Mouse (Mus musculus) myocyte (in vitro differentiated cells): ENCODE results near the gene Cep57l1. TPM values are rescaled to one million over a fixed set of nuclear protein-coding genes. Genes with fewer than 3 reads are reported as not detected.

Experiments
- H3K27me3 ChIP-seq: one replicate; pipeline ENCODE4 v1.6.1; 2011; ENCODE audit not compliant: control insufficient read depth, insufficient read depth, insufficient read length
- H3K36me3 ChIP-seq: one replicate; pipeline ENCODE4 v1.6.1; 2011; ENCODE audit not compliant: control insufficient read depth, insufficient read depth
- H3K4me2 ChIP-seq: one replicate; pipeline ENCODE4 v1.6.1; 2011; ENCODE audit warnings: low read depth, control low read depth
- H3K4me3 ChIP-seq: one replicate; pipeline ENCODE4 v1.5.1; 2011; ENCODE audit warnings: mild to moderate bottlenecking, control low read depth, moderate library complexity
- H3K79me2 ChIP-seq: one replicate; pipeline ENCODE4 v1.6.1; 2011; ENCODE audit not compliant: control insufficient read depth, insufficient read depth
- H3ac ChIP-seq: one replicate; pipeline ENCODE4 v1.6.1; 2011; ENCODE audit not compliant: control insufficient read depth, insufficient read length
- CEBPB ChIP-seq: IDR thresholded peaks from 2 replicates; pipeline ENCODE4 v1.6.1; 2011; ENCODE audit warnings: mild to moderate bottlenecking, moderate library complexity; ENCODE audit not compliant: poor library complexity, insufficient read depth, severe bottlenecking
- E2F4 ChIP-seq: IDR thresholded peaks from one replicate; pipeline ENCODE4 v1.6.1; 2011; ENCODE audit warnings: mild to moderate bottlenecking, control low read depth, moderate library complexity; ENCODE audit not compliant: insufficient read depth
- MAX ChIP-seq: IDR thresholded peaks from one replicate; pipeline ENCODE4 v1.6.1; 2011; ENCODE audit warnings: low read depth, mild to moderate bottlenecking, control low read depth
- MYOD1 ChIP-seq, 3 experiments: IDR thresholded peaks; one replicate each; pipeline ENCODE4 v1.6.1; 2011; ENCODE audit warnings: control low read depth in 2 of 3, low read depth in 2 of 3, mild to moderate bottlenecking in 2 of 3, moderate library complexity in 1 of 3; ENCODE audit not compliant: insufficient read length in 2 of 3, control insufficient read depth in 1 of 3
- MYOG ChIP-seq, 3 experiments: IDR thresholded peaks; one replicate each; pipeline ENCODE4 v1.6.1; 2011; ENCODE audit warnings: control low read depth in 2 of 3, low read depth in 2 of 3, mild to moderate bottlenecking in 2 of 3; ENCODE audit not compliant: insufficient read length in 2 of 3, control insufficient read depth in 1 of 3, insufficient read depth in 1 of 3
- POLR2A ChIP-seq: IDR thresholded peaks from one replicate; pipeline ENCODE4 v1.6.1; 2011; ENCODE audit warnings: low read depth, mild to moderate bottlenecking, control low read depth, moderate library complexity; ENCODE audit not compliant: insufficient read length
- POLR2AphosphoS2 ChIP-seq: IDR thresholded peaks from one replicate; pipeline ENCODE4 v1.6.1; 2011; ENCODE audit warnings: low read depth, control low read depth; ENCODE audit not compliant: insufficient read length
- REST ChIP-seq: IDR thresholded peaks from one replicate; pipeline ENCODE4 v1.6.1; 2011; ENCODE audit warnings: mild to moderate bottlenecking, control low read depth, moderate library complexity; ENCODE audit not compliant: insufficient read depth, insufficient read length
- SRF ChIP-seq: IDR thresholded peaks from one replicate; pipeline ENCODE4 v1.6.1; 2011; ENCODE audit warnings: low read depth; ENCODE audit not compliant: control insufficient read depth, insufficient read length
- TCF12 ChIP-seq: IDR thresholded peaks from one replicate; pipeline ENCODE4 v1.6.1; 2011; ENCODE audit warnings: mild to moderate bottlenecking, control low read depth; ENCODE audit not compliant: poor library complexity, insufficient read depth, severe bottlenecking
- TCF3 ChIP-seq: IDR thresholded peaks from one replicate; pipeline ENCODE4 v1.6.1; 2011; ENCODE audit warnings: low read depth, control low read depth; ENCODE audit not compliant: insufficient read length
- USF1 ChIP-seq: IDR thresholded peaks from one replicate; pipeline ENCODE4 v1.6.1; 2011; ENCODE audit warnings: low read depth, mild to moderate bottlenecking, control low read depth, moderate library complexity
- polyA plus RNA-seq: library from polyadenylated mRNA; unstranded; fragments of >200 nt; fragmentation: generic; extraction: Trizol; gene quantifications from one replicate; pipeline ENCODE4 v1.2.1, GENCODE M21; 2012; ENCODE audit warnings: missing spikeins

The Cep57l1 gene
- 3.3 TPM for polyA plus RNA-seq

DNA sequence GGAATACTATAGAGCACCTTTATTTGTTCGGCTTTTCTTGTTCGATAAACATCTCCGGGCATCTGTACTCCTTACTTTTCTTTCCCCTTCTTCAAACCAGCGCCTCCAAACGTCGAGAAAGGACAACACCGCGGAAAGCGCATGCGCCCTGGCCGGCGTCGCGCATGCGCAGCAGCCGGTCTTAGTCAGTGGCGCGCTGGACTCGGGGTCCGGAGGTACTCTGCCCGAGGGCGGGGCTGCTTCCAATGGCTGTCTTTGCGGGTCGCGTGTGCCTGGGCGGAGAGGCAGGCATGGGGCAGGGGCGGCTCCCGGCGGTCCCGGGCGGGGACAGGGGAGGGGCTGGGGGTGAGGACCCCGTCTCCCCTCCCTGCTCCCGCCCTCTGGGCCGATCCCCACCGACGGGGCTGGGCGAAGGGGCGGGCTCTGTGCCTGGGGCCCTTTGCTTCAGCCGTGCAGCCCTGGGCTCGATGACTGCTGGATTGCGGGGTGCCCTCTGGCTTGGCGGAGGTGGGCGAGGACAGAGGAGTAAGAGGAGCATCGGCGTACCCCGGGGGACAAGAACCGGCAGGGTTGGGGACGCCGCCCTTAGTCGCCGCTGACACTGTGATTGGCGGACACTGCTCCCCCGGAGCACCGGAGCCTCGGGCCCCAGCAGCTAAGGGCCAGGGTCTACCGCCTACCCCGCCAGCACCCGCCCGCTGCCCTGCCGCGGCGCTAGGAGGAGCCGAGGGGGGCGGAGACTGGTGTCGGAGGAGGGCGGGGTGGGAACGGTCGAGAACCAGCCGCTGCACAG, at the start of gene Cep57l1, which contains the start of gene Sesn1:
Gene Cep57l1 (minus strand): TSS at position 101 of the 793 bp plus-strand sequence.
Gene Sesn1 (plus strand): TSS at position 165 of the 793 bp plus-strand sequence.
- Histone ChIP-seq H3ac (peak within 1 kb of the TSS; percentile 48), H3K4me2 (peak within 1 kb of the TSS; percentile 84), H3K4me3 (peak within 1 kb of the TSS; percentile 46), H3K79me2 (peaks cover 25% of the 10 kb centered on the region), H3K36me3 (no peaks in the 10 kb centered on the region), H3K27me3 (no peaks in the 10 kb centered on the region)
- TF ChIP-seq POLR2A (peak; percentile 78), MYOD1 (IDR thresholded peaks at IDR 0.05; ENCODE audit: control insufficient read depth in 1 of 3, insufficient read length in 2 of 3, low read depth in 2 of 3) (no peak), POLR2AphosphoS2 (peak; percentile 50)

DNA sequence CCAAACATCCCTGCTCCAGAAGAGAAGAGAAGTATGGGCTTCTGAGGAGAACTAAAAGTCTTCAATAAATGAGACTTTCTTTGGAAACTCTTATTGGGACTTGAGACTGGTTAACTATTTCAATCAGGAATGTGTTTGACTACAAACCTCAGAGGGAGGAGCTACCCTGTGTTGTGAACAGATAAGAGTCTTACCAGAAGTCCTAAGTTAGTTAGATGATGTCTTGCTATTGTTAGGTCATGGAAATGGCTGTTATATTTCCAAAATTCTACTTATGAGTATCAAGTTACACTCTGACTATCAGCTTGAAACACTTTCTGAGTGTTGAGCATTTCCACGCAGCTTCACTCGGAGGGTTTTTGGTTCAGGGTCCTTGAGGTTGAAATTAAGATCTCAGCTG, 39.0 kb upstream of the Cep57l1 start:
- Histone ChIP-seq H3K4me2 (no peak overlapping the region), H3K4me3 (no peak overlapping the region), H3K27me3 (no peaks in the 10 kb centered on the region), H3K79me2 (no peaks in the 10 kb centered on the region), H3ac (no peak overlapping the region), H3K36me3 (no peaks in the 10 kb centered on the region)
- TF ChIP-seq MYOD1 (IDR thresholded peaks at IDR 0.05; ENCODE audit: control insufficient read depth in 1 of 3, insufficient read length in 2 of 3, low read depth in 2 of 3) (no peak), REST (no peak), MYOG (IDR thresholded peaks at IDR 0.05; ENCODE audit: control insufficient read depth in 1 of 3, insufficient read depth in 1 of 3, insufficient read length in 2 of 3, low read depth in 2 of 3) (no peak), TCF12 (no peak), POLR2A (no peak), POLR2AphosphoS2 (no peak), E2F4 (no peak), USF1 (no peak), TCF3 (no peak), MAX (no peak)

DNA sequence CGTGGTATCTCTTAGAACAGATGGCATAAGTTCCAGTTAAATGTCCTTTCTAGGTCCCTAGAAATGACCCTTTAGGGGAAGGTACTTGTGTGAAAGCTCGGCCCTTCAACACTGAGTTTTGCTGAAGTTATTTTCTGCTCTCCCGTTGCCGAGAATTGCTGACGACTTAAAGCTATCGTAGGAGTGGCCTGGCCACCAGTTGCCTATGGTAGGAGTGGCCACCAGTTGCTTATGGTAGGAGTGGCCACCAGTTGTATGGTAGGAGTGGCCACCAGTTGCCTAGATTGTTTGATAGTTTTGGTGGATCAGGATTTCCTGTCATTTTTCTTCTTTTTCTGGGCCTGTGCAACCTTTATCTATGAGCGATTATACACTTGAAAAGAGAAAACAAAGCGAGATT, 38.1 kb upstream of the Cep57l1 start:
- Histone ChIP-seq H3K4me3 (no peak overlapping the region), H3K4me2 (no peak overlapping the region), H3K27me3 (no peaks in the 10 kb centered on the region), H3ac (no peak overlapping the region), H3K79me2 (no peaks in the 10 kb centered on the region), H3K36me3 (no peaks in the 10 kb centered on the region)
- TF ChIP-seq POLR2AphosphoS2, result no peak
- TF ChIP-seq MYOG (IDR thresholded peaks at IDR 0.05; ENCODE audit: control insufficient read depth in 1 of 3, insufficient read depth in 1 of 3, insufficient read length in 2 of 3, low read depth in 2 of 3), result no peak
- TF ChIP-seq E2F4, result no peak
- TF ChIP-seq TCF12, result no peak
- no peak for TF ChIP-seq MAX
- TF ChIP-seq REST, result no peak
- TF ChIP-seq USF1, result no peak
- no peak for TF ChIP-seq POLR2A
- no peak for TF ChIP-seq SRF
- no peak for TF ChIP-seq CEBPB
- TF ChIP-seq TCF3, result no peak
- no peak for TF ChIP-seq MYOD1 (IDR thresholded peaks at IDR 0.05; ENCODE audit: control insufficient read depth in 1 of 3, insufficient read length in 2 of 3, low read depth in 2 of 3)

DNA sequence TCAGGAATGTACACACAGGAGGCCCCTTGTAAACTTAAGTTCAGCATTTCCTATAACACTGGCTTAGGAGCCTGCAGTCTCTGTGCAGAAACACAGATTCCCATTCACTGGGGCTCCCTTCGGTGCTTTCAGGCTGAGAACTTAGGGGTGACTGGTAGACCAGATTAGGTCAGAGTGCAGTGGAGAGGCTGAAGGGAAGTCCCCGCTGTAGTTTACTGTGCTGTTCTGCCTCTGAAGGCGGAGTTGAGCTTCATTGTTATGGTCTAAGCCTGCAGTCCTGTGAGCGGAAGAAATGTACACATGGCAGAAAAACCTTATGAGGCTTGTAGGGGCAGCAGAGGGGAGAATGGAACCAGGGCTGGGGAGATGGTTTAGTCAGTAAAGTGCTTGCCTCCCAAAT, 29.2 kb upstream of the Cep57l1 start:
- H3K4me3 ChIP-seq, result no peak overlapping the region
- H3ac ChIP-seq, result no peak overlapping the region
- H3K79me2 ChIP-seq, result no peaks in the 10 kb centered on the region
- H3K4me2 ChIP-seq, result no peak overlapping the region
- TF ChIP-seq POLR2AphosphoS2, result no peak
- TF ChIP-seq TCF12, result no peak
- no peak for TF ChIP-seq MYOG (IDR thresholded peaks at IDR 0.05; ENCODE audit: control insufficient read depth in 1 of 3, insufficient read depth in 1 of 3, insufficient read length in 2 of 3, low read depth in 2 of 3)
- no peak for TF ChIP-seq E2F4
- no peak for TF ChIP-seq TCF3
- no peak for TF ChIP-seq USF1
- TF ChIP-seq POLR2A, result no peak
- no peak for TF ChIP-seq MAX
- TF ChIP-seq CEBPB, result no peak
- TF ChIP-seq MYOD1 (IDR thresholded peaks at IDR 0.05; ENCODE audit: control insufficient read depth in 1 of 3, insufficient read length in 2 of 3, low read depth in 2 of 3), result no peak
- TF ChIP-seq SRF, result no peak
- no peak for TF ChIP-seq REST
- H3K36me3 ChIP-seq, result no peaks in the 10 kb centered on the region
- H3K27me3 ChIP-seq, result no peaks in the 10 kb centered on the region
